Mouse (Mus musculus) thymus, adult 2 months (tissue): Measurements from ENCODE around the gene Ncapd3.

Experiments used
- CTCF ChIP-seq: fragments of 200-500 bp; IDR thresholded peaks from 2 replicates; pipeline ENCODE4 v1.5.1; 2012; ENCODE audit warnings: mild to moderate bottlenecking, control low read depth, low read length, moderate library complexity, borderline replicate concordance; ENCODE audit not compliant: control insufficient read depth, poor library complexity, insufficient read depth; ENCODE audit errors: extremely low read depth
- POLR2A ChIP-seq: fragments of 200-500 bp; IDR thresholded peaks from 2 replicates; pipeline ENCODE4 v1.6.1; 2012; ENCODE audit warnings: mild to moderate bottlenecking, low read length, control low read depth, moderate library complexity; ENCODE audit not compliant: control insufficient read depth, poor library complexity, insufficient read depth; ENCODE audit errors: extremely low read depth

DNA sequence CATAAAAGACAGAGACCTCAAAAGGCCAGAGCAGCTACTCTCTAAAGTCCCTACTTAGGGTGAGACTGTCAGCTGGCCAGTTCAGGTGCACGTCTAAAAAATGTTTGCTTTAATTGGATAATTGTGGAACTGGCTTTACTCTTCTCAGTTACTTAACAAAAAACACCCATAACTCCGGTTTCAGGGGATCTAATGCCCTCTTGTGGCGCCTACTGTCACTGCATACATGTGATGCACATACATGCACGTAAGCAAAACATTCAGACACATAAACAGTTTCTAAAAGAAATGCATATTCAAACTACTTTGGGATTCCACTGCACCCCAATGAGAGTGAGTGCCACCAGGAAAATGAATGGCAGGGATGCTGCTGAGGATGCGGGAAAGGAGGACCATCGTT lies 96.6 kb downstream of the Ncapd3 start:
- no peak for TF ChIP-seq POLR2A
- no peak for TF ChIP-seq CTCF
